Mouse (Mus musculus): Measurements from ENCODE around the gene Arhgef19. TPM values are rescaled to one million over a fixed set of nuclear protein-coding genes. Genes with fewer than 3 reads are reported as not detected.

Arhgef19 gene
- polyA plus RNA-seq, 1 experiment from 2014 or later: 3.1 TPM

DNA sequence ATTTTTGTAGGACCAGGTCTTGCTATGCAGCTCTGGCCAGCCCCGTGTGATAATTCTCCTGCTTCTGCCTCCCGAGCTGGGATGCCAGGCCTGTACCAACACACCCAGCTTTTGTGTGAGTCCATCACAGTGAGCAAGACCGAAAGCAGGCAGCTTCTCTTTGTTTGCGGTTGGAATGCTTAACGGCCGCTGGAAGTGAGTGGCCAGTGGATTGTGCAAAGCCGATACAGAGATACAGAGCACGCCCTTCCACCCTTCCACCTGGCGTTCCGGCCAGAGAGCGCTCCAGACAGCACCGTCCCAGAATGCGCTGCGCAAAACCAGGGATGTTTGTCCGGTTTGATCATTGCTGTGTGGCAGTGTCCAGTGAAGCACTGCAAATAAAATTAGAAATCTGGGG is 40.0 kb downstream of the Arhgef19 start:
- WGBS: 54% methylated on average over 15 of the region's 15 CpGs
- H3K4me1 ChIP-seq: peaks cover 63% of the 10 kb centered on the region
- H3K4me2 ChIP-seq: peak overlapping the region; percentile 9; the same call in 1 of the 2 replicates
- no peaks in the 10 kb centered on the region for H3K36me3 ChIP-seq
- H3K27ac ChIP-seq (replicated peaks): peak overlapping the region; percentile 88
- no peak overlapping the region for H3K4me3 ChIP-seq
- peak overlapping the region; percentile 59 for H3K9ac ChIP-seq
- no peaks in the 10 kb centered on the region for H3K27me3 ChIP-seq (replicated peaks)
- no peak for ATAC-seq (ENCODE audit: extremely low read depth, insufficient number of reproducible peaks, low FRiP score, low TSS enrichment)
- no peaks in the 10 kb centered on the region for H3K9me3 ChIP-seq

DNA sequence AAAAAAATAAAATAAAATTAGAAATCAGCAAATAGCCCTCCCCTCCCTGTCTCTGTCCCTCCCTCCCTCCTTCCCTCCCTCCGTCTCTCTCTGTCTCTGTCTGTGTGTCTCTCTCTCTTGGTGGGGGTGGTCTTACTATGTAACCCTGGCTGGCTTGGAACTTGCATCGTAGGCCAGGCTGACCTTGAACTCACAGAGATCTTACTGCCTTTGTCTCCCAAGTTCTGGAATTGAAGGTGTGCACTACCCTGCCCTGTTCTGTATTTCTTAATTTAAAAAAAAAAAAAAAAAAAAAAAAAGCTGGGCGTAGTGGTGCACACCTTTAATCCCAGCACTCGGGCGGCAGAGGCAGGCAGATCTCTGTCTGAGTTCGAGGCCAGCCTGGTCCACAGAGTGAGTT is 40.5 kb downstream of the Arhgef19 start:
- Histone ChIP-seq H3K4me3 (no peak overlapping the region), H3K27ac (replicated peaks) (no peak overlapping the region), H3K9me3 (no peaks in the 10 kb centered on the region), H3K9ac (no peak overlapping the region), H3K36me3 (no peaks in the 10 kb centered on the region), H3K4me1 (peaks cover 60% of the 10 kb centered on the region), H3K27me3 (replicated peaks) (no peaks in the 10 kb centered on the region), H3K4me2 (no peak overlapping the region)
- WGBS: 95% methylated on average over 6 of the region's 6 CpGs
- ATAC-seq (ENCODE audit: extremely low read depth, insufficient number of reproducible peaks, low FRiP score, low TSS enrichment): no peak

DNA sequence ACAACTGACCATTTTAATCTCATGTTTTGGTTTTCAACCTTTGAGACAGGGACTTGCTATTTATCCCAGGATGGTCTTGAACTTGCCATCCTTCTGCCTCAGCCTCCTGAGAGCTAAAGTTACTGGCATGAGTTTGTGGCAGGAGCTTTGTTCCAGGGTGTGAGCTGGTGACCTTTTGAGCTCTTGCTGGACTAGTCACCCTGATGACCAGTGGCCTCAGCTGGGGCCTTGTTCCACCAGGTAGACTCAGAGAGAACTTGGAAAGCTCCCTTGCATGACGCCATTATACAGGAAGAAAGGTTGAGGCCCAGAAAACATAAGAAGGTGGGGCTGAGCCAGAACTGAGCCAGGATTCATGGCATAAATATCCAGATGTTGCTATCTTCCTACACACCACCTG is 41.2 kb downstream of the Arhgef19 start:
- Histone ChIP-seq H3K9me3 (no peaks in the 10 kb centered on the region), H3K27ac (replicated peaks) (no peak overlapping the region), H3K36me3 (no peaks in the 10 kb centered on the region), H3K4me3 (no peak overlapping the region), H3K4me1 (peaks cover 56% of the 10 kb centered on the region), H3K9ac (no peak overlapping the region), H3K4me2 (no peak overlapping the region), H3K27me3 (replicated peaks) (no peaks in the 10 kb centered on the region)
- 89% methylated on average over 1 of the region's 1 CpGs for WGBS
- no peak for ATAC-seq (ENCODE audit: extremely low read depth, insufficient number of reproducible peaks, low FRiP score, low TSS enrichment)

DNA sequence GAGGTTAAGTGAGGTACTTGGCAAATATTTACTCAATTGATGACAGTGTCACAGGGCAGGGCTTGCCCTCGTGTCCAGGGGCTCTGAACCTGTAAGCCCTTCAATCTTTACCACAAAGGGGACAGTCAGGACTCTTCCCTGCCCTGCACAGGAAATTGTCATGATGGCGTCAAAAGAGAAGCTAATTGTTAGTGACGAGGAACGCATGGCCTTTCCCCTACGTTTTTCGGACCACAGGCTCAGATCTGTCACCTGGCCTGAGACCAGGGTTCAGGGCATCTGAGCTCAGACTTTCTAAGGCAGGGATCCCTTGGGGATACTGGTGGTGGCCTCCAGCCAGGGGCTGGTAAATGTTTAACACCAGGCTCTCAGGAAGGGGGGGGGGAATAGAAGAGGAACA is 41.9 kb downstream of the Arhgef19 start:
- H3K4me3 ChIP-seq: no peak overlapping the region
- WGBS: 47% methylated on average over 6 of the region's 6 CpGs
- peaks cover 56% of the 10 kb centered on the region for H3K4me1 ChIP-seq
- H3K9me3 ChIP-seq: no peaks in the 10 kb centered on the region
- H3K4me2 ChIP-seq: no peak overlapping the region
- no peaks in the 10 kb centered on the region for H3K36me3 ChIP-seq
- ATAC-seq (ENCODE audit: extremely low read depth, insufficient number of reproducible peaks, low FRiP score, low TSS enrichment): no peak
- 0 out of 2 replicates have a peak overlapping the region, but pooled peaks have one; percentile 13 for H3K27ac ChIP-seq (replicated peaks)
- no peaks in the 10 kb centered on the region for H3K27me3 ChIP-seq (replicated peaks)
- H3K9ac ChIP-seq: no peak overlapping the region

DNA sequence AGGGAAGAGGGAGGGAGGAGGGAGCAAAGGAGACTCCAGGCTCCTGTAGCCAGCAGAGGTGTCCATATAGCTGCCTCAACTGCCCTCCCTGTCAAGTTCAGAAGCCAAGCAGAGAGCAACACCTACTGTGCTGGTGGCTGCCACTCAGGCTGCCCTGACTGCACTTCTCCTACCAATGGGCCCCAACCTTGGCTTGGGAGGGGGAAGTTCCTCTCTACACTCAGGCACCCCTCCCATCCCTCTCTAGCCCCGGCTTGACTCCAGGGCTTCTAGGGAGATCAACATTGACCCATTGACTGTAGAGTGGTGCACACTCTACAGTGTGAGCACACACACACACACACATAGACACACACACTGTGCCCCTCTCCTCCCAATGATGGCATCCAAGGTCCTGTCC is 42.3 kb downstream of the Arhgef19 start:
- Histone ChIP-seq H3K4me2 (no peak overlapping the region), H3K4me3 (no peak overlapping the region), H3K9ac (no peak overlapping the region), H3K27me3 (replicated peaks) (peaks cover 1% of the 10 kb centered on the region; the same call in 1 of the 2 replicates), H3K36me3 (no peaks in the 10 kb centered on the region), H3K4me1 (peaks cover 57% of the 10 kb centered on the region), H3K27ac (replicated peaks) (no peak overlapping the region), H3K9me3 (no peaks in the 10 kb centered on the region)
- ATAC-seq (ENCODE audit: extremely low read depth, insufficient number of reproducible peaks, low FRiP score, low TSS enrichment): no peak
- 38% methylated on average over 1 of the region's 1 CpGs for WGBS

DNA sequence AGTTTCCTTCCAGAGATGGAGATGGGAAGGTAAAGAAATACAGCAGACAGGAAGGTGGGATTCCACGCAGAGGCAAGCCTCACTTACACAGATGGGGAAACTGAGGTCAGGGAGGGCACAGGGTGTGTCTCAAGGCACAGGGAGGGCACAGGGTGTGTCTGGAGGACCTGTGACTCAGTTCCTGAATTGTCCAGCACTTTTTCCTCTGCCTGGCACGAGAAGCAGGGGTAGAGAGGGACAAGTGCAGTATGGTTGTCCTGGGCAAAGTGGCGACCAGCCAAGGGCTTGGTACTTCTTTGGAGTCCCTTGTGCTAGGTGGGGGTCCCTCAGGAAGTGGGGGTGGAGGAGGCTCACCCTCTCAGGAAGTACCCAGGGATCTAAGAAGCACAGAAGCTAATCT is 42.8 kb downstream of the Arhgef19 start:
- H3K4me1 ChIP-seq: peaks cover 61% of the 10 kb centered on the region
- no peaks in the 10 kb centered on the region for H3K9me3 ChIP-seq
- ATAC-seq (ENCODE audit: extremely low read depth, insufficient number of reproducible peaks, low FRiP score, low TSS enrichment): no peak
- no peak overlapping the region for H3K4me2 ChIP-seq
- no peak overlapping the region for H3K4me3 ChIP-seq
- peaks cover 6% of the 10 kb centered on the region; the same call in 1 of the 2 replicates for H3K27me3 ChIP-seq (replicated peaks)
- H3K9ac ChIP-seq: no peak overlapping the region
- H3K36me3 ChIP-seq: no peaks in the 10 kb centered on the region
- H3K27ac ChIP-seq (replicated peaks): no peak overlapping the region
- 66% methylated on average over 3 of the region's 3 CpGs for WGBS

DNA sequence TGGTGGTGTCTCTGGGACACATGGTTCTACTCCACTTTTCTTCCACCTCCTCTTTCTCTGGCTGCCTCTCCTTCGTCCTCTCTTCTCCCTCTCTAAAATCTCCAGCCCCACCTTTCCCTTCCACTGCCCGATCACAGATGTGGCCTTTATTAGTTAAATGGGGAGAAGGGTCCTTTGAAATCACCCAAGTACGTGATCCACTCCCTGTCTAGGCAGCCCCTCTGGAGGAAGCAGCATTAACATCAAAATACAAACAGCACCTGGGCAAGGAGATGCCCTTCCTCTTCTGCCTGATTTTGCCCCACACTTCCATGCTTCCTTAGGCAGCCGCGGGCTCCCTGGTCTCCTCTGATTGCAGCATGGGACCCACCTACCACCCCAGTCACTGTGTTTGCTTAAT is 43.3 kb downstream of the Arhgef19 start:
- Histone ChIP-seq H3K4me1 (peaks cover 62% of the 10 kb centered on the region), H3K4me3 (no peak overlapping the region), H3K9me3 (no peaks in the 10 kb centered on the region), H3K27me3 (replicated peaks) (peaks cover 9% of the 10 kb centered on the region; the same call in 1 of the 2 replicates), H3K9ac (no peak overlapping the region), H3K36me3 (no peaks in the 10 kb centered on the region), H3K27ac (replicated peaks) (no peak overlapping the region), H3K4me2 (no peak overlapping the region)
- WGBS: 74% methylated on average over 5 of the region's 5 CpGs
- ATAC-seq (ENCODE audit: extremely low read depth, insufficient number of reproducible peaks, low FRiP score, low TSS enrichment): no peak

DNA sequence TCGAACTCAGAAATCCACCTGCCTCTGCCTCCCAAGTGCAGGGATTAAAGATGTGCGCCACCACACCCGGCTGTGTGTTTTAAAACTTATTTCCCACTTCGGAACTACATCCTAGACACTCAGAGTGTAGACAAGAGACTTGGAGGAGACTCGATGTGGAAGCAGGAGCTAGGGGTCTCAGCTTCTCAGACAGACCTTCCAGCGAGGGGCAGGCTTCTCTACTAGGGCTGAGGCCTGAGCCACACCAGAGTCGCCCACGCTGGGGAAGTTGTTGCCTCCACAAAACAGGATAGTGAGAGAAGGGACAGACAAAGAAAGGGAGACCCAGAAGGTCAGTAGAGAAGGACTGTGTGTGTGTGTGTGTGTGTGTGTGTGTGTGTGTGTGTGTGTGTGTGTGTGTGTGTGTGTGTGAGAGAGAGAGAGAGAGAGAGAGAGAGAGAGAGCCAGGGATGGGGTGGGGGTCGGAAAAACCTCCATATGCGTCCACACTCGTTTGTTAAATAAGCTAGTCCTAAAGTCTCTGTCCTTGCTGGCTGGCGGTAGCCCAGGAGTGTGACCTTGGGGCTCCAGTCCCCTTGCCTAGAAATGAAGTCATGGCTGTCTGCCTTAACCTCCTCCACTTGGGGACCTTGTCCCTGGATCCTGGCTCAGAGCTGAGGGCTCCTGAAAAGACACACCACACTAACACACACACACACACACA is 44.0 kb downstream of the Arhgef19 start:
- no peaks in the 10 kb centered on the region for H3K36me3 ChIP-seq
- H3K9ac ChIP-seq: peak overlapping the region; percentile 56
- H3K4me2 ChIP-seq: no peak overlapping the region
- H3K9me3 ChIP-seq: no peaks in the 10 kb centered on the region
- peaks cover 62% of the 10 kb centered on the region for H3K4me1 ChIP-seq
- 0 out of 2 replicates have a peak overlapping the region, but pooled peaks have one; percentile 5 for H3K27ac ChIP-seq (replicated peaks)
- WGBS: 58% methylated on average over 11 of the region's 12 CpGs
- no peak overlapping the region for H3K4me3 ChIP-seq
- no peak for ATAC-seq (ENCODE audit: extremely low read depth, insufficient number of reproducible peaks, low FRiP score, low TSS enrichment)
- peaks cover 16% of the 10 kb centered on the region for H3K27me3 ChIP-seq (replicated peaks)

DNA sequence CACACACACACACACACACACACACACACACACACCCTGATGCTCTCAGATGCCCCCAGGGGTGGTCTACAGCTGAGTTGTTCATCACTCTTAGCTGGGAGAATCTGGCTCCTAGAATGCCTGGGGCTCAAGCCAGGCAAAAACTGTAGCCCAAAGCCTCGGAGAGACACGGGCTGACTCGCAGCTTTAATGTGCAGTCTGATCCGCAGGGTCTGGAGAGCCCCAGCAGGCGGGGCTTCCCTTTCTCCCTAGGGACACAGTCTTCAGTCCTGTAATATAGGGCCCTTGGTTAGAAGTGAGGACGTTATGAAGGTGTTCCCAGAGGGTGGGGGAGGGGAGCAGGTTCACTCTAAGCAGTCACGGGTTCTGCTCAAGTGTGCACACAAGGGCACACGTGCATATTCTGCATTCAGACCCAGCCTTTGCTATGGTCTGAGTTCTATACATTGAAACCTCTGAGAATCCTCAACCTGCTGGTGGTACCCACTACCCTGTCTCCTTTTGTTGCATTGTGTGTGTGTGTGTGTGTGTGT is 44.6 kb downstream of the Arhgef19 start:
- 0 out of 2 replicates have a peak overlapping the region, but pooled peaks have one; percentile 5 for H3K27ac ChIP-seq (replicated peaks)

DNA sequence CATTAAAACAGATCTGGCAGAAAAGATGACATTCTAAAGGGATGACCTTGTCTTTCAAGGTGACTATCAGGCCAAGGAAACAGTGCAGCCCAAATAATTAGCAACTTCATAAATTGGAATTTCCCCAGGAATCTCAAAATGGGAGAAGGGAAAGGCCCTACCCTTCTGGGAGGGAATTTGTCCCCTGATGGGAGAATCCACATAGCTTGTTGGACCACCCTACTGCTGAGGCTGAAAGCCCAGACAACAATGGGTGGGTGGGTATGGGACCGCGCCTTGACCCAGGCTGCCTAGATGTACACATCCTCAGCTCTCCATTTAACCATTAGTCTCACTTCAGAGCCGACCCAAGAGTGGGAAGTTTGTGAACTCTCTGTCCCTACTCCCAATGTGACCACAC is 45.2 kb downstream of the Arhgef19 start:
- Histone ChIP-seq H3K4me1 (peaks cover 51% of the 10 kb centered on the region), H3K4me2 (no peak overlapping the region), H3K9me3 (no peaks in the 10 kb centered on the region), H3K36me3 (no peaks in the 10 kb centered on the region), H3K27ac (replicated peaks) (no peak overlapping the region), H3K9ac (no peak overlapping the region), H3K27me3 (replicated peaks) (peaks cover 23% of the 10 kb centered on the region), H3K4me3 (no peak overlapping the region)
- WGBS: 80% methylated on average over 3 of the region's 3 CpGs
- no peak for ATAC-seq (ENCODE audit: extremely low read depth, insufficient number of reproducible peaks, low FRiP score, low TSS enrichment)

More for the DNA sequence above, 44.6 kb downstream of the Arhgef19 start:
- H3K9ac ChIP-seq: peak overlapping the region; percentile 56
- no peak for ATAC-seq (ENCODE audit: extremely low read depth, insufficient number of reproducible peaks, low FRiP score, low TSS enrichment)
- H3K36me3 ChIP-seq: no peaks in the 10 kb centered on the region
- WGBS: 17% methylated on average over 8 of the region's 8 CpGs
- no peaks in the 10 kb centered on the region for H3K9me3 ChIP-seq
- H3K27me3 ChIP-seq (replicated peaks): peaks cover 18% of the 10 kb centered on the region
- peaks cover 57% of the 10 kb centered on the region for H3K4me1 ChIP-seq
- H3K4me3 ChIP-seq: no peak overlapping the region
- no peak overlapping the region for H3K4me2 ChIP-seq

DNA sequence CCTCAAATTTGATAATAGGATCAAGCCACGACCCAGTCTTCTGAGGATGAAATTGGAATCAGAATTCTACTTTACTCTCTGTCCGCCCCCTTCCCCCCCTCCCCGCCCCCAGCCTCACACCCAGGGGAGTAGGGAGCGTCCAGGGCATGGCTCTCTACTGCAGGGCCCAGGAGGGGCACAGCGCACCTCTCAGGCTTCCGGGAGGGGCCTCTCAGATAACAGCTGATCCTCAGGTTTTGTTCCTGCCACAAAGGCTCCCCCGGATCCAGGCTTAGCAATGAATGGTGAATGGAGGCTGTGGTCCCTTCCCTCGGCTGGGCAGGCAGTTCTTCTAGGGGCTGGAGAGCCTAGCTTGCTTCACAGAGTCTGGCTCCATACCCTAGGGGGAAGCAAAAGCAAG is 45.8 kb downstream of the Arhgef19 start:
- Histone ChIP-seq H3K27me3 (replicated peaks) (peaks cover 28% of the 10 kb centered on the region), H3K4me3 (no peak overlapping the region), H3K36me3 (no peaks in the 10 kb centered on the region), H3K4me1 (peaks cover 51% of the 10 kb centered on the region), H3K9me3 (no peaks in the 10 kb centered on the region), H3K27ac (replicated peaks) (no peak overlapping the region), H3K4me2 (no peak overlapping the region), H3K9ac (no peak overlapping the region)
- ATAC-seq (ENCODE audit: extremely low read depth, insufficient number of reproducible peaks, low FRiP score, low TSS enrichment): no peak
- WGBS: 37% methylated on average over 7 of the region's 8 CpGs

All from heart, embryonic 13.5 days (tissue).